Mouse (Mus musculus): ENCODE results near the gene Raver2. TPM values are rescaled to one million over a fixed set of nuclear protein-coding genes. Genes with fewer than 3 reads are reported as not detected.
A peak's percentile ranks its signal among the peaks of the same experiment; 100 is the strongest.

Raver2 gene
- 4.4 and 5.6 TPM in 2 replicates for polyA plus RNA-seq (2014; fragmentation: Nextera tagmentation; extraction: Ambion mirVana)

- Histone ChIP-seq H3K9ac (ENCODE audit: low read length) (peak within 1 kb of the TSS; percentile 76), H3K9me3 (ENCODE audit: control insufficient read depth, low read length) (no peaks in the 10 kb centered on the region), H3K36me3 (ENCODE audit: control insufficient read depth, insufficient read depth, low read length) (no peaks in the 10 kb centered on the region), H3K4me2 (ENCODE audit: low read length) (peak within 1 kb of the TSS; percentile 78), H3K27ac (replicated peaks in 1 of 2; ENCODE audit: control insufficient read depth in 1 of 2, insufficient read depth in 1 of 2, low read depth in 2 of 2, low read length in 2 of 2) (no peak within 1 kb of the TSS; a peak in 1 of 4 replicates), H3K4me1 (ENCODE audit: control insufficient read depth in 2 of 2, insufficient read depth in 2 of 2, low read length in 2 of 2) (peaks cover 0 to 4% of the 10 kb centered on the region in 2 experiments; a peak in 2 of 4 replicates), H3K4me3 (ENCODE audit: control insufficient read depth in 1 of 2, insufficient read depth in 1 of 2, low read depth in 1 of 2, low read length in 2 of 2) (peak within 1 kb of the TSS; percentile 51 to 72), H3K27me3 (ENCODE audit: control insufficient read depth, insufficient read depth, low read length) (no peaks in the 10 kb centered on the region)
- WGBS = 2% methylated on average over 48 of the region's 54 CpGs
- ATAC-seq (ENCODE audit: insufficient number of reproducible peaks, insufficient read depth, low FRiP score, low read depth) = peak; percentile 72
Measured at GRCm38 (mm10) chr4:101068786-101069153, at the start of gene Raver2. Raver2 (plus strand) TSS chr4:101068983.

GRCm38 (mm10) chr4:101020596-101020995 lies 48.2 kb upstream of the Raver2 start, which contains the start of gene Gm10577:
Gm10577 (minus strand) TSS chr4:101020696.
- no peaks in the 10 kb centered on the region for H3K4me1 ChIP-seq (ENCODE audit: control insufficient read depth in 2 of 2, insufficient read depth in 2 of 2, low read length in 2 of 2)
- ATAC-seq (ENCODE audit: insufficient number of reproducible peaks, insufficient read depth, low FRiP score, low read depth) = no peak
- 66% methylated on average over 4 of the region's 4 CpGs for WGBS

GRCm38 (mm10) chr4:101026566-101026965 lies 42.2 kb upstream of the Raver2 start:
- 73% methylated on average over 5 of the region's 5 CpGs for WGBS
- Histone ChIP-seq H3K9me3 (ENCODE audit: control insufficient read depth, low read length) (peaks cover 5% of the 10 kb centered on the region), H3K4me1 (ENCODE audit: control insufficient read depth in 2 of 2, insufficient read depth in 2 of 2, low read length in 2 of 2) (no peaks in the 10 kb centered on the region), H3K4me2 (ENCODE audit: low read length) (no peak overlapping the region), H3K4me3 (ENCODE audit: control insufficient read depth in 1 of 2, insufficient read depth in 1 of 2, low read depth in 1 of 2, low read length in 2 of 2) (no peak overlapping the region), H3K9ac (ENCODE audit: low read length) (no peak overlapping the region), H3K36me3 (ENCODE audit: control insufficient read depth, insufficient read depth, low read length) (no peaks in the 10 kb centered on the region), H3K27ac (replicated peaks in 1 of 2; ENCODE audit: control insufficient read depth in 1 of 2, insufficient read depth in 1 of 2, low read depth in 2 of 2, low read length in 2 of 2) (no peak overlapping the region), H3K27me3 (ENCODE audit: control insufficient read depth, insufficient read depth, low read length) (no peaks in the 10 kb centered on the region)
- no peak for ATAC-seq (ENCODE audit: insufficient number of reproducible peaks, insufficient read depth, low FRiP score, low read depth)

More at GRCm38 (mm10) chr4:101020596-101020995, 48.2 kb upstream of the Raver2 start, which contains the start of gene Gm10577:
- H3K9me3 ChIP-seq (ENCODE audit: control insufficient read depth, low read length) = peaks cover 10% of the 10 kb centered on the region
- no peak within 1 kb of the TSS for H3K27ac ChIP-seq (replicated peaks in 1 of 2; ENCODE audit: control insufficient read depth in 1 of 2, insufficient read depth in 1 of 2, low read depth in 2 of 2, low read length in 2 of 2)
- H3K36me3 ChIP-seq (ENCODE audit: control insufficient read depth, insufficient read depth, low read length) = no peaks in the 10 kb centered on the region
- no peak within 1 kb of the TSS for H3K4me3 ChIP-seq (ENCODE audit: control insufficient read depth in 1 of 2, insufficient read depth in 1 of 2, low read depth in 1 of 2, low read length in 2 of 2)
- no peaks in the 10 kb centered on the region for H3K27me3 ChIP-seq (ENCODE audit: control insufficient read depth, insufficient read depth, low read length)
- H3K4me2 ChIP-seq (ENCODE audit: low read length) = no peak within 1 kb of the TSS
- no peak within 1 kb of the TSS for H3K9ac ChIP-seq (ENCODE audit: low read length)

GRCm38 (mm10) chr4:101026995-101027394 lies 41.8 kb upstream of the Raver2 start:
- WGBS = 75% methylated on average over 2 of the region's 2 CpGs
- no peak for ATAC-seq (ENCODE audit: insufficient number of reproducible peaks, insufficient read depth, low FRiP score, low read depth)
- no peak overlapping the region for H3K4me2 ChIP-seq (ENCODE audit: low read length)
- H3K9ac ChIP-seq (ENCODE audit: low read length) = no peak overlapping the region
- no peaks in the 10 kb centered on the region for H3K27me3 ChIP-seq (ENCODE audit: control insufficient read depth, insufficient read depth, low read length)
- no peaks in the 10 kb centered on the region for H3K36me3 ChIP-seq (ENCODE audit: control insufficient read depth, insufficient read depth, low read length)
- peaks cover 5% of the 10 kb centered on the region for H3K9me3 ChIP-seq (ENCODE audit: control insufficient read depth, low read length)
- H3K4me3 ChIP-seq (ENCODE audit: control insufficient read depth in 1 of 2, insufficient read depth in 1 of 2, low read depth in 1 of 2, low read length in 2 of 2) = no peak overlapping the region
- no peaks in the 10 kb centered on the region for H3K4me1 ChIP-seq (ENCODE audit: control insufficient read depth in 2 of 2, insufficient read depth in 2 of 2, low read length in 2 of 2)
- H3K27ac ChIP-seq (replicated peaks in 1 of 2; ENCODE audit: control insufficient read depth in 1 of 2, insufficient read depth in 1 of 2, low read depth in 2 of 2, low read length in 2 of 2) = no peak overlapping the region

- H3K27me3 ChIP-seq (ENCODE audit: control insufficient read depth, insufficient read depth, low read length) = no peaks in the 10 kb centered on the region
- WGBS = 85% methylated on average over 9 of the region's 9 CpGs
- ATAC-seq (ENCODE audit: insufficient number of reproducible peaks, insufficient read depth, low FRiP score, low read depth) = no peak
- H3K4me1 ChIP-seq (ENCODE audit: control insufficient read depth in 2 of 2, insufficient read depth in 2 of 2, low read length in 2 of 2) = no peaks in the 10 kb centered on the region
- H3K4me2 ChIP-seq (ENCODE audit: low read length) = no peak overlapping the region
- no peak overlapping the region for H3K27ac ChIP-seq (replicated peaks in 1 of 2; ENCODE audit: control insufficient read depth in 1 of 2, insufficient read depth in 1 of 2, low read depth in 2 of 2, low read length in 2 of 2)
- no peaks in the 10 kb centered on the region for H3K36me3 ChIP-seq (ENCODE audit: control insufficient read depth, insufficient read depth, low read length)
- no peak overlapping the region for H3K9ac ChIP-seq (ENCODE audit: low read length)
- H3K9me3 ChIP-seq (ENCODE audit: control insufficient read depth, low read length) = peaks cover 3% of the 10 kb centered on the region
- no peak overlapping the region for H3K4me3 ChIP-seq (ENCODE audit: control insufficient read depth in 1 of 2, insufficient read depth in 1 of 2, low read depth in 1 of 2, low read length in 2 of 2)
Measured at GRCm38 (mm10) chr4:101027852-101028411, 40.9 kb upstream of the Raver2 start.

- Histone ChIP-seq H3K27me3 (ENCODE audit: control insufficient read depth, insufficient read depth, low read length) (no peaks in the 10 kb centered on the region), H3K27ac (replicated peaks in 1 of 2; ENCODE audit: control insufficient read depth in 1 of 2, insufficient read depth in 1 of 2, low read depth in 2 of 2, low read length in 2 of 2) (no peak overlapping the region), H3K4me2 (ENCODE audit: low read length) (no peak overlapping the region), H3K4me1 (ENCODE audit: control insufficient read depth in 2 of 2, insufficient read depth in 2 of 2, low read length in 2 of 2) (no peaks in the 10 kb centered on the region), H3K4me3 (ENCODE audit: control insufficient read depth in 1 of 2, insufficient read depth in 1 of 2, low read depth in 1 of 2, low read length in 2 of 2) (no peak overlapping the region), H3K36me3 (ENCODE audit: control insufficient read depth, insufficient read depth, low read length) (no peaks in the 10 kb centered on the region), H3K9me3 (ENCODE audit: control insufficient read depth, low read length) (no peaks in the 10 kb centered on the region), H3K9ac (ENCODE audit: low read length) (no peak overlapping the region)
- 69% methylated on average over 3 of the region's 3 CpGs for WGBS
- no peak for ATAC-seq (ENCODE audit: insufficient number of reproducible peaks, insufficient read depth, low FRiP score, low read depth)
Measured at GRCm38 (mm10) chr4:101033047-101033446, 35.7 kb upstream of the Raver2 start.

- H3K4me2 ChIP-seq (ENCODE audit: low read length) = no peak overlapping the region
- 63% methylated on average over 5 of the region's 5 CpGs for WGBS
Measured at GRCm38 (mm10) chr4:101035131-101035530, 33.7 kb upstream of the Raver2 start.

GRCm38 (mm10) chr4:101037156-101037555 lies 31.6 kb upstream of the Raver2 start:
- 62% methylated on average over 7 of the region's 7 CpGs for WGBS
- Histone ChIP-seq H3K9ac (ENCODE audit: low read length) (no peak overlapping the region), H3K4me3 (ENCODE audit: control insufficient read depth in 1 of 2, insufficient read depth in 1 of 2, low read depth in 1 of 2, low read length in 2 of 2) (no peak overlapping the region), H3K4me1 (ENCODE audit: control insufficient read depth in 2 of 2, insufficient read depth in 2 of 2, low read length in 2 of 2) (no peaks in the 10 kb centered on the region), H3K4me2 (ENCODE audit: low read length) (no peak overlapping the region), H3K27me3 (ENCODE audit: control insufficient read depth, insufficient read depth, low read length) (no peaks in the 10 kb centered on the region), H3K9me3 (ENCODE audit: control insufficient read depth, low read length) (no peaks in the 10 kb centered on the region), H3K36me3 (ENCODE audit: control insufficient read depth, insufficient read depth, low read length) (no peaks in the 10 kb centered on the region), H3K27ac (replicated peaks in 1 of 2; ENCODE audit: control insufficient read depth in 1 of 2, insufficient read depth in 1 of 2, low read depth in 2 of 2, low read length in 2 of 2) (no peak overlapping the region)
- no peak for ATAC-seq (ENCODE audit: insufficient number of reproducible peaks, insufficient read depth, low FRiP score, low read depth)

More at GRCm38 (mm10) chr4:101035131-101035530, 33.7 kb upstream of the Raver2 start:
- Histone ChIP-seq H3K4me3 (ENCODE audit: control insufficient read depth in 1 of 2, insufficient read depth in 1 of 2, low read depth in 1 of 2, low read length in 2 of 2) (no peak overlapping the region), H3K27ac (replicated peaks in 1 of 2; ENCODE audit: control insufficient read depth in 1 of 2, insufficient read depth in 1 of 2, low read depth in 2 of 2, low read length in 2 of 2) (no peak overlapping the region), H3K27me3 (ENCODE audit: control insufficient read depth, insufficient read depth, low read length) (no peaks in the 10 kb centered on the region), H3K9me3 (ENCODE audit: control insufficient read depth, low read length) (no peaks in the 10 kb centered on the region), H3K9ac (ENCODE audit: low read length) (no peak overlapping the region), H3K4me1 (ENCODE audit: control insufficient read depth in 2 of 2, insufficient read depth in 2 of 2, low read length in 2 of 2) (no peaks in the 10 kb centered on the region), H3K36me3 (ENCODE audit: control insufficient read depth, insufficient read depth, low read length) (no peaks in the 10 kb centered on the region)
- no peak for ATAC-seq (ENCODE audit: insufficient number of reproducible peaks, insufficient read depth, low FRiP score, low read depth)

All from heart, embryonic 14.5 days (tissue).